Mouse (Mus musculus): Measurements from ENCODE around the gene Ctns.
A peak's percentile ranks its signal among the peaks of the same experiment; 100 is the strongest.

Ctns gene

GRCm38 (mm10) chr11:73193047-73193446, 5.8 kb downstream of the Ctns start:
- DNase-seq: peak; percentile 69 to 74

- no peak for DNase-seq
Observed at GRCm38 (mm10) chr11:73187231-73187630, 11.6 kb downstream of the Ctns start.

GRCm38 (mm10) chr11:73185872-73186615, 12.8 kb downstream of the Ctns start:
- no peak for DNase-seq

GRCm38 (mm10) chr11:73177895-73178294, 20.9 kb downstream of the Ctns start:
- DNase-seq: no peak

- no peak for DNase-seq
Observed at GRCm38 (mm10) chr11:73177509-73177875, 21.4 kb downstream of the Ctns start.

- peak; percentile 93 to 96 for DNase-seq
Observed at GRCm38 (mm10) chr11:73176608-73177508, 22.0 kb downstream of the Ctns start, which contains the start of the genes Emc6 and Tax1bp3. Gene Emc6, minus strand, starts transcription at chr11:73177037. Gene Tax1bp3, plus strand, starts transcription at chr11:73177083.

GRCm38 (mm10) chr11:73176186-73176585, 22.7 kb downstream of the Ctns start:
- no peak for DNase-seq

GRCm38 (mm10) chr11:73175612-73176011, 23.2 kb downstream of the Ctns start:
- no peak for DNase-seq

GRCm38 (mm10) chr11:73172186-73172585, 26.7 kb downstream of the Ctns start:
- no peak for DNase-seq

GRCm38 (mm10) chr11:73169231-73169630, 29.6 kb downstream of the Ctns start:
- peak; percentile 70 for DNase-seq

- no peak for DNase-seq
Observed at GRCm38 (mm10) chr11:73168576-73168975, 30.3 kb downstream of the Ctns start.

- no peak for DNase-seq
Observed at GRCm38 (mm10) chr11:73168071-73168470, 30.8 kb downstream of the Ctns start.

GRCm38 (mm10) chr11:73162284-73162683, 36.6 kb downstream of the Ctns start:
- no peak for DNase-seq

- no peak for DNase-seq
Observed at GRCm38 (mm10) chr11:73161616-73162015, 37.2 kb downstream of the Ctns start.

- DNase-seq: no peak
Observed at GRCm38 (mm10) chr11:73160811-73161200, 38.0 kb downstream of the Ctns start.

GRCm38 (mm10) chr11:73159957-73160810, 38.7 kb downstream of the Ctns start, which contains the start of gene P2rx5:
Gene P2rx5, plus strand, starts transcription at chr11:73160421.
- peak; percentile 34 to 47 for DNase-seq

- DNase-seq: no peak
Observed at GRCm38 (mm10) chr11:73155071-73155470, 43.8 kb downstream of the Ctns start.

GRCm38 (mm10) chr11:73148209-73148608, 50.6 kb downstream of the Ctns start:
- no peak for DNase-seq

- DNase-seq: no peak
Observed at GRCm38 (mm10) chr11:73146975-73147365, 51.9 kb downstream of the Ctns start.

GRCm38 (mm10) chr11:73146026-73146974, 52.5 kb downstream of the Ctns start:
- DNase-seq: no peak

- no peak for DNase-seq
Observed at GRCm38 (mm10) chr11:73144261-73144681, 54.6 kb downstream of the Ctns start.
